Mouse (Mus musculus) cerebellum, adult 9-10 months (tissue): ENCODE measurements around the gene Olfr38.
A peak's percentile ranks its signal among the peaks of the same experiment; 100 is the strongest.

ENCODE experiments used
- DNase-seq: peaks from one replicate; pipeline ENCODE4 v3.0.0; 2022

Olfr38 gene

DNA sequence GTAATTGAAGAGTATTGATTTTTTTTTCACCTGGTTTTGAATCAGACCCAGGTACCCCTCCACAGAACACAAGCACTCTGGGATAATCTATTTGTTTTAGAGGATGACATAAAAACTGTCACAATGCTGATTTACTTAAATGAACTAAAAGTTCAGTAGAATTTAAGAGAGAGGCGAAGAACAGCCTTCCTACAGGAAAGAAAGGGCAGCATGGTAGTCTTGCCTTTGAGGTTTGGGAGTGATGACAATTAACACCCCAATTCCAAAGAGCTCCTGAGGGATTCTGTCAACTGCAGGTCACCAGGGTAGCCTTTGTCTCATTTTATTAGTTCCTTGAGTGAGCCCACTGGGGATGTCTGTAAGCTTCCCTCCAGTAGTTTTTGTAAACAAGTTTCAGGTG lies at the start of gene Olfr38:
TSS of gene Olfr38 (plus strand) at position 301 of the 400 bp plus-strand sequence.
- no peak for DNase-seq

DNA sequence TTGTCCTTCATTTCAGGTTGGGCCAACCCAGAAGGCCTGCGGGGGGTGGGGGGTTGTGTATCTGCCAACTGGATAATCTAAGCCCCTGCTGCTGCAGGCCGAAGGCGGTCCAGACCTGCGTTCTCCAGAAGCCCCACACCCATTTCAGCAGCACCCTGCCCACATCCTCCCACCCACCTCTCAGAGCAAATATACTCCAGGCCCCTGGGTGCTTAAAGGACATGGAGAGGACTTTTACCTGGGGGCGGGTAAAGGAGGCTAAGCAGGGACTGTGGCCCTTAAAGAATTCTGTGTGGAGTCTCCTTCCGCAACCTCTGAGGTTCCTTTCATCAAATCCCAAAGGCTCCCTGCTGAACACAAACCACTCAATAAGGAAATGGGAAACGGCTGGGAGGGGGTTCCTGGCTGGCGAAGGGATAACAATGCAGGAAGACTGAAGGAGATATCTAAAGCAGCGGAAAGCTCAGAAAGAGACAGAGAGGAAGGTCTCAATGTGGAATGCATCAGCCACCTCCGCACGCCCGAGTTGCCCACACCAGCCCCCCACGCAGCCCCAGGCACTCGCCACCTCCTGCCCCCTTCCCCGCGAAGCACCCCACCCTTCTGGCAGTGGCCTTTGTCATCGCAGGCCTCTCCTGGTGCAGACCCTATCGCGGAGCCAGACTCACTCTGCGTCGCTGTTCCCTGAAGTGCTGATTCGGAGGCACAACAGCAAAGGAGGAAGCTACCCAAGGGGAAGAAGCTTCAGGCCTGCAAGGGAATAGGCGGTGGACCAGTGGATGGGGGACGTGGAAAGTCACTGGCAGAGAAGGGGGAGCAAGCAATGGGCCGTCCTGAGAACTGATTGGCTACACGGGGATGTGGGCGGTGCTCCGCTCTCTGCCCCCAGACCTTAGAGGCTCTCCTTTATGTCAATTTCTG lies 46.7 kb upstream of the Olfr38 start, which contains the start of gene Tcaf1:
TSS of gene Tcaf1 (minus strand) at position 798 of the 921 bp plus-strand sequence.
- DNase-seq = peak; percentile 96

DNA sequence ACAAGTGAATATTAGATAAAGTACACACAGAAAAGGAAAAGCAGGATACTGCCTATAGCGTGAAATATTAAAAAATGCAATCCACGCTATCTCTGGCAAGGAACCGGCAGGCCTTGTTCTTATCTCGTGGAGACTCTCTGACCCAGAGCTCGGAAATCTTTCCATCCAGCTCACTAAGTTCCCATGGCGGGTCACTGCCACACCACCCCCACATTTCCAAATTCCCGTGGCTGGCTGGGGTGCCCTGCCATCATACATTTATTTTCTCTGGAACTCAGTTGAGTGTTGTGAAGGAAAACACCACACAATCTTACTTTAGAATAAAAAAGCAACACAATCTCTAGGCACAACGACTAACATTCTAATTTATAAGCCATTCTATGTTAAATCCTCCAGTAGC lies 41.5 kb upstream of the Olfr38 start:
- DNase-seq = no peak

DNA sequence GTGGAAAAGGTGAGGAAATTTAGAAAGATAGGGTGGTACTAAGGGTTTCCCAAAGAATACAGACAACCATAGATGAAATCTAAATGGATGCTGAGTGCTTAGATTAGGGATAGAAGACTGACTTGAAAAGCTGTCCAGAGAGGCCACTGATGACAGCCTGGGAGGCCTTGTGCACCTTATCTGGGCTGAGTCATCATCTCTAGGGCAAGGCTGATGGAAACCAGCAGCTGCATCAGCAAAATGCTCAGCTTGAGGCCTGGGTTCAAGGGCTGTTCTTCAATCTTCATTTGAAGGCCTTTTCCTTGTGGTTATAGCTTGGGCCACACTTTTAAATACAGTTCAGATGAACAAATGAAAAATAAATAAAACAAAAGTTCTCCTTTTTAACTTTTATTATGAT lies 38.2 kb upstream of the Olfr38 start:
- DNase-seq = no peak

DNA sequence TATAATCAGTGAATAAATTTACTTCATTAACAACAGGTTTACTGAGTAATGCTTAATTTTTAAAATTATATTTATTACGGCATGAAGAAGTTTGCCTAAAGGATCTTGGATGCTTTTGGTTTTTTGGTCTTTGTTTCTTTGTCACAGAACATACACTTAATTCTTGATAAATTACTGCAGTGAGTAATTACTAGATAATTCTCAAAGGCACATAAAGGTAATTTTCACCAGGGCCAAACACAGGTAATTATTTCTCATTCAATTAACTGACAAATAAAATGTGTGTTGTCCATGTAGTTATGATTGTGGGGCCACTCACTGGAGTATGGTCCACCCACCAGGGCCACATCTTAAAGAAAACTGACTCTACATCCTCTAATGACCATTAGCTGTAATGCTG lies 17.1 kb upstream of the Olfr38 start, which contains the start of gene Olfr453:
TSS of gene Olfr453 (plus strand) at position 301 of the 400 bp plus-strand sequence.
- no peak for DNase-seq

DNA sequence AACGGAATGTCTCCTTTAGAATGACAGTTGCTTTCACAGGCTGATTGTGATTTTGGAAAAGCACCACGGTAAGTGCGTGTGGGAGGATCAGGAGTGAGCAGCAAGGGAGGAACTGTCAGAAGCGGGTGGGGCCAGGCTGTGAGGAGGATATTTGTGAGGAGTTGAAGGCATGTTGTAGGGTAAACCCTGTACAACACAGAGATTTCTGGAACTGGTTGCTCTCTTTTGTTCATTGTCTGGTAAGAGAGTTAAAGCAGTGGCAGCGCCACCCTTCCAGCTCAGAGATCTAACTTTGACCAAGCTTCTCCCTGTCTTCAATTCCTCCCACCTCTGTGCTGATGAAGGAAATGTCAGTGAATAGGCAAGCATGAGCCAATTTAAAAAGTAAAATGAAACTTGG lies 13.9 kb upstream of the Olfr38 start:
- no peak for DNase-seq

DNA sequence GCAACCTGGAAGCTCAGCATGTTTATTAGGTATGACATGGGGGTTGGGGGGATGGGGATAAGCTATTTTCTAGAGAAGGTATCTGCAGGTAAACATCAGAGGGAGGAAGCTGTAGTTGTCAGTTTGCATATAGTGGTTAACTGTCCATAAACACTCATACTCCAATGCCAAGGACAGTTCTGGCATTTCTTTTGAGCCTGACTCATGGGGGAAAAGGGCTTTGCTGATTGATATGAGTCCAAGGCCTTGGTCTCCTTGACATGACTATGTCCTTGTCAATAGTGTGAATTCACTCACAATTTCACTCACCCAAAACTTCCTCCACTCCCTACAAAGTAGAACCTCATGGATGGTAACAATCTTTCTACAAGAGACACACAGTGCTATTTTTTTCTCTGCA lies 8.4 kb upstream of the Olfr38 start:
- DNase-seq = no peak

DNA sequence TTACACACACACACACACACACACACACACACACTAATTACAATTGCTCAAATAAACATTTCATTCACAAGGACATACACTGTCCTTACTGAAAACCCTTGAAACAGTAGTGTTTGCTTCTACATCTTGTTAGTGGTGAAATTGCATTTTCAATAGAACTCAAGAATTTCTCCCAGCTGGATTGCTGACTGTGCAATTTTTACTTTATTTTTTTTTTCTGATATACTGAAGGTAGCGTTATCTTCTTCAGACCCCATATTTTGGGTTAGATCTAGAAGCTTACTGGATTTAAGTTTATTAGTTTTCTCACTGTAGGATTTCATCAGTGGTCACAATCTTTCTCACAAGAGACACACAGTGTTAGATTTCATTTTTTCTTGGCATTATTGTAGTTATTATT lies 20.9 kb downstream of the Olfr38 start:
- DNase-seq = no peak

DNA sequence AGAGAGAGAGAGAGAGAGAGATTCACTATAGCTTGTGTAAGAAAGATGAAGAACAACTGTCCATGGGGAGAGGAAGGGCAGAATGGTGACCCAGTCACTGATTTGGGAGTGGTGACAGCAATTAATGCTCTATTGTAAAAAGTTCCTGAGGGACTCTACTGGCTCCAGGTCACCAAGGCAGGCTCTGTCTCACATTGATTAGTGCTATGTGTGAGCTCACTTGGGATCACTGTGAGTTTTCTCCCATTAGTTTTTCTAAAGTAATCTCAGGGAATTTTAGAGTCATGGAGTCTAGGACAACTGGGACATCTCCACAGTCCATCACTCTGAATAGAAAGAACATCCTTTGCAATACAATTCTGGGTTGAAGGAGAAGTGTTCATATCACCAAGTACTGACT lies 28.6 kb downstream of the Olfr38 start, which contains the start of gene Olfr452:
TSS of gene Olfr452 (plus strand) at position 301 of the 400 bp plus-strand sequence.
- DNase-seq = no peak

DNA sequence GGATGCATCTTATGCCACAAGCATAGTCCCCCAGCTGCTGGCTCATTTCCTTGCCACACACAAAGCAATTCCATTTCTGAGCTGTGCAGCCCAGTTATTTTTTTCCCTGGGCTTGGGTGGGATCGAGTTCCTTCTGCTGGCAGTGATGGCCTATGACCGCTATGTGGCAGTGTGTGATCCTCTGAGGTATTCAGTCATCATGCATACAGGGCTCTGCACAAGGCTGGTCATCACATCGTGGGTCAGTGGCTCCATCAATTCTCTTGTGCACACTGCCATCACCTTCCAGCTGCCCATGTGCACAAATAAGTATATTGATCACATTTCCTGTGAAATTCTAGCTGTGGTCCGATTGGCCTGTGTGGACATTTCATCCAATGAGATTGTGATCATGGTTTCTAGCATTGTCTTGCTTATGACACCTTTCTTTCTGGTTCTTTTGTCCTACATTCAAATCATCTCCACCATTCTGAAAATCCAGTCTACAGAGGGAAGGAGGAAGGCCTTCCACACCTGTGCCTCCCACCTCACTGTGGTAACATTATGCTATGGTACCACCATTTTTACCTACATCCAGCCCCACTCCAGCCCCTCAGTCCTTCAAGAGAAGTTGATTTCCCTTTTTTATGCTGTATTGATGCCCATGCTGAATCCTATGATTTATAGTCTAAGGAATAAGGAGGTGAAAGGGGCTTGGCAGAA lies 34.2 kb downstream of the Olfr38 start:
- no peak for DNase-seq

DNA sequence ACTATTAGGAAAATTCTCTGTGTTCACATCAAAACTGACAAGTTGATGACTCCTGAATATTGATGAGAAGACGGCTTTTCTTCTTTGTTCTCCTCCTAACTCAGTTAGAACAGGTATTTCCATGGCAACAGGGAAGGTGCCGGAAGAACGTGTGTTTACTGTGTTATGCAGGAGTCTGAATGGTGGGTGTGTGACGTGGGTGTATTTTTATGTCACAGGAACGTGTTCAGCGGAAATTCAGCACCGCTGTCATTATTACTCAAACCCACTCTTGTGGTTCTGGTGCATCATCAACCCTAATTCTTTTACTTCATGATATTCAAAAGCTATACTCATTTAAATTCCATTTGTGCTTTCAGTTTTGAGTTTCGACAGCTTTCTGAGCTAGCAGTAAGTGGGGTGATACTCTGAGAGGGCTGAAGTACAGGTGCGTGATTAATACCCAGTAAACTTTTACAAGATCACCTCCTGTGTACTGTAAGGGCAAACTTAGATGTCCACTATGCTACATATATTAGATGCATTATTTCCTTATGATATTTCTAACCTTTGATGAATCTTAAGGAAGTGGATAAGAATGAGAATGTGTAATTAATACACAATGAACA lies 34.8 kb downstream of the Olfr38 start:
- DNase-seq = no peak

DNA sequence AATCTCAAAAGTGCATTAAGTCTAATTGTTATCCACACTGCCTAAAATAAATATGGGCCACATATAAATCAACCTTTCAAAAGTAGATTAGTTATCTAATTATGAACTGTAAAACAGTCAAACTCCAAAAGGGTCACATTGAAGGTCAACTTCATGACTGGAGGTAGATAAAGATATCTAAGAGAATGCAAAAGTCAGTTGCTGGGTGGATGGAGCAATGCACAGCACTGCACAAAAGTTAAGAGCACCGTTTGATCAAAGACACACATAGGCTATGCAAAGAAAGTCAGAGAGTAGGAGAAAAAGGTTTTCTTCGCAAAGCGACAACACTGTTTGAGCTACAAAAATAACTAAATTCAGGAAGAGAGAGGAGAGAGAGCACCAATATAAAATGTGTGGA lies 38.8 kb downstream of the Olfr38 start:
- DNase-seq = no peak

DNA sequence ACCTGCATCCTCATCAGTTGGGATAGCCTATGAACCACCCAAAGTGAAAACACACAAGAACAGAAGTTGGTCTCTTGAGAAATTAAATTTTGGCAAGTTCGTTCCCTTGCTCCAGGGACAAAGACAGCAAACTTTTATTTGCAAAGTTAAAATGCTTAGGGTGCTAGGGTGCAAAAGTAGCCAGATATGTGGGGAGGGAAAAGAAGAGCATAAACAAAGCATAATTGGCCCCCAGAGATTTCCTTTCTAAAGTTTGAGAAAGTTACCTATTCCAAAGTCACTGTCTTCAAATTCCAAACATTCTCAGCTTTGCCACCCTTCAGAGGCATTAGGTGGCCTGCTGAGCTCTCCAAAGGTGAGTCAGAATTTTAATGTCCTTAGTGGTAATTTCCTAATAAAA lies 55.4 kb downstream of the Olfr38 start, which contains the start of gene Olfr450:
TSS of gene Olfr450 (plus strand) at position 301 of the 400 bp plus-strand sequence.
- DNase-seq = no peak
